Mouse (Mus musculus): Measurements from ENCODE around the gene Bud23. TPM values are rescaled to one million over a fixed set of nuclear protein-coding genes. Genes with fewer than 3 reads are reported as not detected.

Bud23 gene
- polyA plus RNA-seq, 1 experiment from 2014 or later = 156 TPM

DNA sequence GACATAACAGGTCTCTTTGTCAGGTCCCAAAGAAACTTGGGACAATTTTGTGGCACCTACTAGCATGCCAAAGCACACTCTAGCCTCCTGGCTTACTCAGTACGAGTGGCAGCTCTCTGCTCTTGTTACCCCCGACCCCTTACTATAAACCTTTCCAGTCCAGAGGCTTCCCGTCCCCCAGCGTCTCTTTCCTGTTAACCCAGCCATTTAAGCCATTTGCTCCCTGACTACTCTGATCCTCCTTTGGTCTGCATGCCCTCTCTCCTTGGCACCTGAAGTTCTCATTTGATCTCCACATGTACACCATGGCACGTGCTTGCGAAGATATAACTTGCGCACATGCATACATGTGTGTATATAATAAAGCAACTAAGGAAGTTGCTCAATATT, 54.4 kb downstream of the Bud23 start:
- Histone ChIP-seq H3K4me1 (ENCODE audit: control insufficient read depth, insufficient read depth, low read length) (peaks cover 10% of the 10 kb centered on the region; the same call in 1 of the 2 replicates), H3K36me3 (ENCODE audit: control insufficient read depth, insufficient read depth, low read length) (no peaks in the 10 kb centered on the region), H3K9ac (ENCODE audit: low read length) (no peak overlapping the region), H3K27ac (replicated peaks; ENCODE audit: low read depth, low read length) (no peak overlapping the region), H3K9me3 (ENCODE audit: control insufficient read depth, low read length) (no peaks in the 10 kb centered on the region), H3K27me3 (ENCODE audit: control insufficient read depth, insufficient read depth, low read length) (no peaks in the 10 kb centered on the region), H3K4me2 (ENCODE audit: low read depth, severe bottlenecking) (peak overlapping the region; percentile 75), H3K4me3 (ENCODE audit: low read depth, low read length) (peak overlapping the region; percentile 53)
- no peak for DNase-seq (ENCODE audit: low spot score)
- 50% methylated on average over 7 of the region's 7 CpGs for WGBS
- ATAC-seq (ENCODE audit: insufficient number of reproducible peaks, low FRiP score, low TSS enrichment, low read depth) = no peak

DNA sequence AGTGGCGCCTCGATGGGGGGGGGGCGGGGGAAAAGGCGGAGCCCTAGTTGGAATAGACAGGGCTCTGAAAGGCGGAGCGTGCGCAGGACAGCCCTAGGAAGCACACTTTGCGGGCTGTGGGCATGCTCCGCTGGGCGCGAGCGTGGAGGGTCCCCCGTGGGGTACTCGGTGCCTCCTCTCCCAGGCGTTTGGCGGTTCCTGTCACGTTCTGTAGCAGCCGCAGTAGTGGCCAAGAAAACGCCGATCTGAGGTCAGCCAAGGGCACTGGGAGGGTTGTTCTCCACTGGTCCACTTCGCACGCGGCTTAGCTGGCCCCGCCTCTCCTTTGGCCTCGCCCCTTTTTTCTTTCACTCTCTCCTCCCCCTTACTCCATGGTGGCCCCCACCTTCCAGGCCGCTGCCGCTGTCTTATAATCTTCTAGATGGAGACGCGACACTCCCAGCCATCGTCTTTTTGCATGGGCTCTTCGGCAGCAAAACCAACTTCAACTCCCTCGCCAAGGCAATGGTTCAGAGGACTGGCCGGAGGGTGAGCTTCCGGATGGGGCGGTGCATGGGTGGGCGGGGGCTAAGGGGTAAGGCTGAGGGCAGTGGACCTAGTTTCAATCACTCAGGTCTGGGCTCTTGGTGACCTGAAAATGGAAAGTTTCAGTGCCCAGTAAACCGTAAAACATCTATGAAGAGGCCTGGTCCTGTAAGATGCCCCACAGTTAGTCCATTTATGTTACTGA, 55.0 kb downstream of the Bud23 start:
- Histone ChIP-seq H3K36me3 (ENCODE audit: control insufficient read depth, insufficient read depth, low read length) (no peaks in the 10 kb centered on the region), H3K4me3 (ENCODE audit: low read depth, low read length) (peak overlapping the region; percentile 53), H3K4me1 (ENCODE audit: control insufficient read depth, insufficient read depth, low read length) (peaks cover 10% of the 10 kb centered on the region; the same call in 1 of the 2 replicates), H3K9me3 (ENCODE audit: control insufficient read depth, low read length) (no peaks in the 10 kb centered on the region), H3K9ac (ENCODE audit: low read length) (peak overlapping the region; percentile 17), H3K27me3 (ENCODE audit: control insufficient read depth, insufficient read depth, low read length) (no peaks in the 10 kb centered on the region), H3K27ac (replicated peaks; ENCODE audit: low read depth, low read length) (peak overlapping the region; percentile 68), H3K4me2 (ENCODE audit: low read depth, severe bottlenecking) (peak overlapping the region; percentile 75)
- peak; percentile 86 for DNase-seq (ENCODE audit: low spot score)
- ATAC-seq (ENCODE audit: insufficient number of reproducible peaks, low FRiP score, low TSS enrichment, low read depth) = peak; percentile 69
- under 1% methylated on average over 35 of the region's 37 CpGs for WGBS

DNA sequence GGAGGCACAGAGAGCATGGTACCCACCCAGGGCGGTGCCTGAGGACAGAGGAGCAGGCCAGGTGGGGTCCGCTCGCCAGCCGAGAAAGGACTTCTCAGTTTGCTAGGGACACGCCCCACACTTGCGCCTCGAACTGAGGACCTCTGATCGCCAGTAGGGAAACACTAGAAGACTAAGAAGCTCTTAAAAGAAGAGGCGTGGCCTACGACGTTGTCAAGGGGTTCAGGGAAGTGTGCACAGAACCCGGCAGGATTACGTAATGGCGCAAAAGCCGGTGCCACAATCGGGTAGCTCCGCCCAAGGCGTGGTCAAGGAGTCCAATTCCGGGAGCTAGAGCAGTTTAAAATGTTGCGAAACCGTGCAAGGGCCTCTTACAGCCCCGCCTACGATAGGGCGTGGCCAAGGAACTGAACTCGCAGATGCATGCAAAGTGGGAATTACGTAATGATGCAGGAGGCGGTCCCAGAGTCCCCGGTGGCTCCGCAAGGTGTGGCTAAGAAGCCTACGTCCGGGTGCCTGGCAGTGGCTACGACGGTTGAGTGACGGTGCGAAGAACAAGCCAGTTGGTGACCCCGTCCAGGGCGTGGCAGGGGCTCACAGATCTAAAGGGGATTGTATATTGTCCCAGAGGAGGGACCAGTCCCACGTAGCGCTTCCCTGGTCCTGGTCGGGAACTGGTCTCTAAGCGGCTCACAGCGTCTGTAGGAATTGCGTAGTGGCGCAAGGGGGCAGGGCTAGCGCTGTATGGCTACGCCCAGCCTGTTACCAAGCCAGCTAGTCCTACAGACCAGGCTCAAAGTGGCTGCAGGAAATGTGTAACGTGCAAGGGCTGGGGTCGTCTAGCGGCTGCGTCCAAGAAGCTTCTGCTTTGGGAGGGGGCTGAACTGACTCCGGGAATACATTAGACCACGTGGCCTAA, 55.8 kb downstream of the Bud23 start, which contains the start of gene Abhd11:
Gene Abhd11 (plus strand): TSS at position 482 of the 919 bp plus-strand sequence.
- WGBS = under 1% methylated on average over 52 of the region's 52 CpGs
- peak; percentile 99 for DNase-seq (ENCODE audit: low spot score)
- no peaks in the 10 kb centered on the region for H3K27me3 ChIP-seq (ENCODE audit: control insufficient read depth, insufficient read depth, low read length)
- H3K4me1 ChIP-seq (ENCODE audit: control insufficient read depth, insufficient read depth, low read length) = peaks cover 10% of the 10 kb centered on the region; the same call in 1 of the 2 replicates
- H3K36me3 ChIP-seq (ENCODE audit: control insufficient read depth, insufficient read depth, low read length) = no peaks in the 10 kb centered on the region
- H3K4me3 ChIP-seq (ENCODE audit: low read depth, low read length) = peak within 1 kb of the TSS; percentile 53
- no peaks in the 10 kb centered on the region for H3K9me3 ChIP-seq (ENCODE audit: control insufficient read depth, low read length)
- ATAC-seq (ENCODE audit: insufficient number of reproducible peaks, low FRiP score, low TSS enrichment, low read depth) = peak; percentile 90
- H3K9ac ChIP-seq (ENCODE audit: low read length) = peak within 1 kb of the TSS; percentile 70
- H3K27ac ChIP-seq (replicated peaks; ENCODE audit: low read depth, low read length) = peak within 1 kb of the TSS; percentile 81
- H3K4me2 ChIP-seq (ENCODE audit: low read depth, severe bottlenecking) = peak within 1 kb of the TSS; percentile 75

DNA sequence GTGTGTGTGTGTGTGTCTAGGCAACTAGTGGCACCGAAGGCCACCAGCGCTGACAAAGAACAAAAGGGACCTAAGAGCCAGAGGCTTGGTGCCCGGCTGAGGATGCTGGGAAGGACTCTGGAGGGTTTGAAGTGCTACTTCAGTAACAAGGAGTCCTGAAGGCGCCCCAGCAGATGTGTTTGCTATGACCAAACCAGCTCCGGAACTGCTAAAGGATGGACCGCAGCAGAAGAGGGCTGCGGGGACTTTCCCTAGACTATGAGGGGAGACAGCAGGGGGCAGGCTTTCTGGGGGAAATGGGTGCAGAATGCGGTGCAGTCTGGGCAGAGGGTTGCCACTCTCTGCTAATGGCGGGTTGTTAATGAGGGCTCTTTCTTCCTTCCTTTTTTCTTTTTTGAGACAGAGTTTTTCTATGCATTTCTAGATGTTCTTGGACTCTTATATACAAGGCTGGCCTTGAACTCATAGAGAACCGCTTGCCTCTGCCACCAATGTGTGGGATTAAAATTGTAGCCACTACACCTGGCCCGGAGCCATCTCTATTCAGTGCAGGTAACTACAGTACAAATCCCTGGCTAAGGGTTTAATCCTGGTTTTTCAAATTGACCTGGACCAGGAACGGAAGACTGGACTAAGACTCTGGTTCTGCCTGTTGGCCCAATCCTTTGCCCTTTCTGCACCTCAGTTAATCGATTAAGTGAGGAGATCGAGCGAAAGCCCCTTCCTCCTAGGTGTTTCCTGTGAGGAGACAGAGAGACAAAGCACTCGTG, 56.8 kb downstream of the Bud23 start:
- peak overlapping the region; percentile 53 for H3K4me3 ChIP-seq (ENCODE audit: low read depth, low read length)
- WGBS = 31% methylated on average over 16 of the region's 16 CpGs

More for the DNA sequence above, 56.8 kb downstream of the Bud23 start:
- Histone ChIP-seq H3K27me3 (ENCODE audit: control insufficient read depth, insufficient read depth, low read length) (no peaks in the 10 kb centered on the region), H3K27ac (replicated peaks; ENCODE audit: low read depth, low read length) (peak overlapping the region; percentile 81), H3K4me2 (ENCODE audit: low read depth, severe bottlenecking) (peak overlapping the region; percentile 75), H3K9ac (ENCODE audit: low read length) (peak overlapping the region; percentile 70), H3K4me1 (ENCODE audit: control insufficient read depth, insufficient read depth, low read length) (peaks cover 10% of the 10 kb centered on the region; the same call in 1 of the 2 replicates), H3K9me3 (ENCODE audit: control insufficient read depth, low read length) (no peaks in the 10 kb centered on the region), H3K36me3 (ENCODE audit: control insufficient read depth, insufficient read depth, low read length) (no peaks in the 10 kb centered on the region)
- no peak for ATAC-seq (ENCODE audit: insufficient number of reproducible peaks, low FRiP score, low TSS enrichment, low read depth)
- no peak for DNase-seq (ENCODE audit: low spot score)

Other genes starting within 250 kb of the Bud23 start
- gene Tmem270, start 158.2 kb downstream of the Bud23 start, polyA plus RNA-seq (2014; fragmentation: Nextera tagmentation; extraction: Ambion mirVana) = not detected in 2 replicates
- gene Cldn13, start 149.4 kb downstream of the Bud23 start, polyA plus RNA-seq (2014; fragmentation: Nextera tagmentation; extraction: Ambion mirVana) = 1.5 and 2.8 TPM in 2 replicates
- gene Mettl27, start 132.6 kb downstream of the Bud23 start, polyA plus RNA-seq (2014; fragmentation: Nextera tagmentation; extraction: Ambion mirVana) = 13.7 and 17.2 TPM in 2 replicates
- gene Cldn4, start 118.0 kb downstream of the Bud23 start, polyA plus RNA-seq (2014; fragmentation: Nextera tagmentation; extraction: Ambion mirVana) = 13.6 and 13.9 TPM in 2 replicates
- gene Cldn3, start 78.7 kb downstream of the Bud23 start, polyA plus RNA-seq (2014; fragmentation: Nextera tagmentation; extraction: Ambion mirVana) = 3.4 and 4.3 TPM in 2 replicates
- gene Abhd11, start 55.8 kb downstream of the Bud23 start, polyA plus RNA-seq (2014; fragmentation: Nextera tagmentation; extraction: Ambion mirVana) = 27.8 and 28.5 TPM in 2 replicates
- gene Stx1a, start 41.5 kb downstream of the Bud23 start, polyA plus RNA-seq (2014; fragmentation: Nextera tagmentation; extraction: Ambion mirVana) = 8.2 and 10.2 TPM in 2 replicates
- gene Dnajc30, start 757 bp downstream of the Bud23 start, polyA plus RNA-seq (2014; fragmentation: Nextera tagmentation; extraction: Ambion mirVana) = 33.3 and 34.1 TPM in 2 replicates
- gene Vps37d, start 13.3 kb upstream of the Bud23 start, polyA plus RNA-seq (2014; fragmentation: Nextera tagmentation; extraction: Ambion mirVana) = 10.0 and 10.7 TPM in 2 replicates
- 3.2 and 3.3 TPM in 2 replicates for gene Mlxipl, start 24.9 kb upstream of the Bud23 start, polyA plus RNA-seq (2014; fragmentation: Nextera tagmentation; extraction: Ambion mirVana)
- 21.4 and 22.5 TPM in 2 replicates for gene Tbl2, start 84.7 kb upstream of the Bud23 start, polyA plus RNA-seq (2014; fragmentation: Nextera tagmentation; extraction: Ambion mirVana)
- gene Bcl7b, start 103.3 kb upstream of the Bud23 start, polyA plus RNA-seq (2014; fragmentation: Nextera tagmentation; extraction: Ambion mirVana) = 39.5 and 45.6 TPM in 2 replicates
- 71.5 and 77.1 TPM in 2 replicates for gene Baz1b, start 122.3 kb upstream of the Bud23 start, polyA plus RNA-seq (2014; fragmentation: Nextera tagmentation; extraction: Ambion mirVana)
- gene Fzd9, start 186.3 kb upstream of the Bud23 start, polyA plus RNA-seq (2014; fragmentation: Nextera tagmentation; extraction: Ambion mirVana) = 3.3 TPM in 2 replicates